Mouse (Mus musculus) embryonic stem cell, embryonic (primary cell): ENCODE measurements around the gene Lrrc61.

ENCODE experiments used
- CTCF ChIA-PET, 4 experiments: fragments of 300-600 bp in 2 of 4; fragments of 350-600 bp in 2 of 4; sonication (Branson Sonifier 250); formaldehyde crosslinking; loops; one replicate each; lab custom pipeline; 2022; ENCODE audit warnings: inconsistent platforms in 2 of 4; lab: Charles Lee
- POLR2A ChIA-PET, 4 experiments: fragments of 300-600 bp in 2 of 4; fragments of 350-600 bp in 2 of 4; sonication (Branson Sonifier 250); formaldehyde crosslinking; loops; one replicate each; lab custom pipeline; 2022; ENCODE audit warnings: antibody characterized with exemption in 4 of 4, inconsistent platforms in 1 of 4; lab: Charles Lee

Lrrc61 gene

GRCm38 (mm10) chr6:48569065-48569807 lies 14.6 kb downstream of the Lrrc61 start:
- ChIA-PET CTCF (interaction anchor here in 3 of 4 experiments (0.6 to 1.5 kb wide), 5 partner anchors 13 to 477 kb away, joined by 3 to 11 read pairs (median 4); no protein-coding TSS in a partner anchor), POLR2A (interaction anchor here (0.5 to 2.1 kb wide), 16 partner anchors 11 to 633 kb away, joined by 3 to 9 read pairs (median 4); partner anchors contain the start of genes Gm44965 (in 1 of the 4), Krba1 (in 1 of the 4), Lrrc61 (in 1 of the 4) and Repin1 (in 1 of the 4))

- ChIA-PET CTCF (interaction anchor here in 2 of 4 experiments (1.3 to 2.2 kb wide), 2 partner anchors 10 kb away, joined by 6 to 9 read pairs; no protein-coding TSS in a partner anchor), POLR2A (no interaction called here)
Observed at GRCm38 (mm10) chr6:48572014-48572413, 17.4 kb downstream of the Lrrc61 start.

- ChIA-PET POLR2A (no interaction called here), CTCF (interaction anchor here in 3 of 4 experiments (0.6 to 2.2 kb wide), 4 partner anchors 9 to 499 kb away, joined by 3 to 9 read pairs (median 5); no protein-coding TSS in a partner anchor)
Observed at GRCm38 (mm10) chr6:48572572-48573061, 18.0 kb downstream of the Lrrc61 start, which contains the start of gene Rarres2. Rarres2 (minus strand) TSS chr6:48572789.

GRCm38 (mm10) chr6:48573280-48573679 lies 18.7 kb downstream of the Lrrc61 start:
- ChIA-PET CTCF (interaction anchor here in 3 of 4 experiments (0.6 to 2.2 kb wide), 4 partner anchors 9 to 499 kb away, joined by 3 to 9 read pairs (median 4); no protein-coding TSS in a partner anchor), POLR2A (no interaction called here)

GRCm38 (mm10) chr6:48573981-48574380 lies 19.4 kb downstream of the Lrrc61 start:
- CTCF ChIA-PET: interaction anchor here in 2 of 4 experiments (0.6 to 2.2 kb wide), 2 partner anchors 8 to 77 kb away, joined by 3 to 9 read pairs; no protein-coding TSS in a partner anchor
- POLR2A ChIA-PET: no interaction called here

- POLR2A ChIA-PET: no interaction called here
- CTCF ChIA-PET: interaction anchor here in 1 of 4 experiments (0.6 to 0.7 kb wide), 2 partner anchors 61 to 192 kb away, joined by 3 read pairs; partner anchors contain the start of gene Gimap3
Observed at GRCm38 (mm10) chr6:48578736-48579135, 24.1 kb downstream of the Lrrc61 start.

GRCm38 (mm10) chr6:48579215-48579648 lies 24.6 kb downstream of the Lrrc61 start:
- ChIA-PET CTCF (no interaction called here), POLR2A (interaction anchor here in 1 of 4 experiments (0.6 to 1.6 kb wide), 2 partner anchors 13 to 17 kb away, joined by 3 read pairs; no protein-coding TSS in a partner anchor)

GRCm38 (mm10) chr6:48581257-48581656 lies 26.7 kb downstream of the Lrrc61 start:
- POLR2A ChIA-PET: interaction anchor here in 1 of 4 experiments (1.6 kb wide), 1 partner anchor 16 kb away, joined by 5 read pairs; no protein-coding TSS in a partner anchor
- CTCF ChIA-PET: interaction anchor here in 2 of 4 experiments (0.6 to 1.8 kb wide), 7 partner anchors 9 to 420 kb away, joined by 3 to 7 read pairs (median 4); partner anchors contain the start of genes Gm44965 (in 1 of the 2) and Repin1 (in 1 of the 2)

GRCm38 (mm10) chr6:48582037-48582436 lies 27.4 kb downstream of the Lrrc61 start:
- CTCF ChIA-PET: interaction anchor here in 3 of 4 experiments (0.6 to 1.8 kb wide), 25 partner anchors 9 to 762 kb away, joined by 3 to 9 read pairs (median 4); partner anchors contain the start of genes Rarres2 (in 2 of the 3), Gm44965 (in 1 of the 3), Repin1 (in 1 of the 3) and Tra2a (in 1 of the 3)
- POLR2A ChIA-PET: interaction anchor here in 2 of 4 experiments (0.9 to 1.6 kb wide), 3 partner anchors 11 to 38 kb away, joined by 3 to 5 read pairs (median 3); partner anchors contain the start of genes Gm44965 (in 1 of the 2) and Repin1 (in 1 of the 2)

GRCm38 (mm10) chr6:48589194-48589750 lies 34.7 kb downstream of the Lrrc61 start, which contains the start of gene Gm45021:
Gm45021 (plus strand) TSS chr6:48589610.
- ChIA-PET POLR2A (no interaction called here), CTCF (no interaction called here)

GRCm38 (mm10) chr6:48591221-48591845 lies 36.7 kb downstream of the Lrrc61 start:
- CTCF ChIA-PET: interaction anchor here in 2 of 4 experiments (0.6 to 1.1 kb wide), 2 partner anchors 9 to 181 kb away, joined by 3 to 4 read pairs; no protein-coding TSS in a partner anchor
- POLR2A ChIA-PET: no interaction called here

GRCm38 (mm10) chr6:48591871-48592270 lies 37.3 kb downstream of the Lrrc61 start:
- CTCF ChIA-PET: no interaction called here

GRCm38 (mm10) chr6:48593158-48594042 lies 38.8 kb downstream of the Lrrc61 start, which contains the start of the genes Repin1 and Gm44965:
Repin1 (plus strand) TSS chr6:48593883.
Gm44965 (plus strand) TSS chr6:48593941.
- ChIA-PET POLR2A (interaction anchor here in 2 of 4 experiments (0.6 to 1.9 kb wide), 17 partner anchors 9 to 775 kb away, joined by 3 to 9 read pairs (median 3); partner anchors contain the start of genes Fam221a (in 2 of the 2), Atp6v0e2 (in 1 of the 2), Lrrc61 (in 1 of the 2) and Zfp775 (in 1 of the 2)), CTCF (interaction anchor here in 3 of 4 experiments (0.6 to 1.5 kb wide), 9 partner anchors 9 to 224 kb away, joined by 3 to 7 read pairs (median 3); partner anchors contain the start of genes Atp6v0e2 (in 1 of the 3) and Zfp775 (in 1 of the 3))

More at GRCm38 (mm10) chr6:48591871-48592270, 37.3 kb downstream of the Lrrc61 start:
- POLR2A ChIA-PET: no interaction called here

- ChIA-PET CTCF (interaction anchor here in 3 of 4 experiments (0.6 to 1.5 kb wide), 8 partner anchors 8 to 223 kb away, joined by 3 to 7 read pairs (median 3); partner anchors contain the start of genes Atp6v0e2 (in 1 of the 3) and Zfp775 (in 1 of the 3)), POLR2A (interaction anchor here in 2 of 4 experiments (0.6 to 1.9 kb wide), 19 partner anchors 8 to 773 kb away, joined by 3 to 9 read pairs (median 3); partner anchors contain the start of genes Atp6v0e2 (in 1 of the 2), Fam221a (in 1 of the 2) and Zfp775 (in 1 of the 2))
Observed at GRCm38 (mm10) chr6:48594043-48594738, 39.6 kb downstream of the Lrrc61 start.

- CTCF ChIA-PET: interaction anchor here in 2 of 4 experiments (0.5 to 1.8 kb wide), 3 partner anchors 13 to 652 kb away, joined by 3 to 5 read pairs (median 3); no protein-coding TSS in a partner anchor
- POLR2A ChIA-PET: interaction anchor here in 2 of 4 experiments (0.7 to 1.0 kb wide), 3 partner anchors 8 to 58 kb away, joined by 3 read pairs; partner anchors contain the start of gene Atp6v0e2 (in 1 of the 2)
Observed at GRCm38 (mm10) chr6:48595278-48595677, 40.7 kb downstream of the Lrrc61 start.
